Mouse (Mus musculus): ENCODE data around the gene Ngfr. TPM values are rescaled to one million over a fixed set of nuclear protein-coding genes. Genes with fewer than 3 reads are reported as not detected.

Ngfr gene
- total and polyA plus RNA-seq, 3 experiments: 0.05 TPM; not detected in 2

DNA sequence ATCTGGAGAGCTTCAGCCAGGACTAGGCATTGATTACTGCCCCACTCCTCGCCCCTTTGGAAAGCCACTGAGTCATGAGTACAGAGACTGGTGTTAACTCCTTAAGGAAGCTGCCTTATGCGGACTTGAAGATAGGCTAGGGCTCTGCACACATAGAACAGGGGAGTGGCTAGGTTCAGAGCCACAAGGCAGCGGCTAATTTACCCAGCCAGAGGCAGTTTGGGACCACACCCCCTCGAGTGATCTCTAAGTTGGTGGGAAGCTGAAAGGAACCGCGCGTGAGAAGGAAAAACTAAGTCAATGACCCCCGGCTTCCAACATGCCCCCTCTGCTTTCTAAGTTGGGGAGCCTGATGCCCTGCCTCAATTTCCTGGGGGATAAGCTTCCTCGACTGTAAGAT is 2.9 kb downstream of the Ngfr start:
- H3K36me3 ChIP-seq (replicated peaks): no peaks in the 10 kb centered on the region
- H3K4me3 ChIP-seq (ENCODE audit: low read depth, low read length): no peak overlapping the region
- H3K9me3 ChIP-seq (replicated peaks): no peaks in the 10 kb centered on the region
- TF ChIP-seq GATA1 (IDR thresholded peaks at IDR 0.05; ENCODE audit: borderline replicate concordance, low read length) (no peak), GATA2 (IDR thresholded peaks at IDR 0.05; ENCODE audit: borderline replicate concordance, low read depth, low read length) (no peak)
- DNase-seq (ENCODE audit: low spot score) (no peak), ATAC-seq (ENCODE audit: extremely low read depth, insufficient number of reproducible peaks, low FRiP score, poor library complexity, severe bottlenecking) (no peak)
- peaks cover 4% of the 10 kb centered on the region; the same call in 1 of the 2 replicates for H3K4me1 ChIP-seq (ENCODE audit: insufficient read depth, low read depth, low read length)
- H3K27me3 ChIP-seq (ENCODE audit: insufficient read depth, low read length): peaks cover 43% of the 10 kb centered on the region

DNA sequence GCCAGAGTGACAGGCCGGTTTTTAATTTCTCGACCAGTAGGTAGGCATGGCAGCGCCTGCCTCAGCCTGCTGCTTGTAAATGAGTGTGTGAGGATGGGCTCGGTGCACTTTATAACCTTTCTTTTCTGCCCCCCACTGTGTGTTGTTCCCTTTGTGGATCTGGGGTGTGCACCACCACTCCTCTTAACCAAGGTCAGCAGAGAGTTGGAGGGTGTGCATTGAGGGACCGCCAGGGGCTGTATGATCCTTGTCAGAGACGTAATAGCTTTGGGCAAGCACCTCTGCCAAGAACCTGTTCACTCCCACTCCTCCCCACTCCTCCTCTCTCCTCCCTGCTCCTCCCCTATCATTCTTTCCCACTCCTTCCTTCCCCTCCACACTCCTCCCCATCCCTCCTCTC is 4.1 kb downstream of the Ngfr start:
- no peak overlapping the region for H3K4me3 ChIP-seq (ENCODE audit: low read depth, low read length)
- H3K36me3 ChIP-seq (replicated peaks): no peaks in the 10 kb centered on the region
- H3K4me1 ChIP-seq (ENCODE audit: insufficient read depth, low read depth, low read length): peaks cover 4% of the 10 kb centered on the region; the same call in 1 of the 2 replicates
- DNase-seq (ENCODE audit: low spot score): no peak
- H3K27me3 ChIP-seq (ENCODE audit: insufficient read depth, low read length): peaks cover 44% of the 10 kb centered on the region
- no peak for TF ChIP-seq POLR2AphosphoS5 (IDR thresholded peaks at IDR 0.05; ENCODE audit: insufficient replicate concordance, low read depth, low read length)
- TF ChIP-seq TAL1 (conservative IDR thresholded peaks at IDR 0.05; ENCODE audit: low read depth, low read length): no peak
- H3K9me3 ChIP-seq (replicated peaks): no peaks in the 10 kb centered on the region
- ATAC-seq (ENCODE audit: extremely low read depth, insufficient number of reproducible peaks, low FRiP score, poor library complexity, severe bottlenecking): no peak

DNA sequence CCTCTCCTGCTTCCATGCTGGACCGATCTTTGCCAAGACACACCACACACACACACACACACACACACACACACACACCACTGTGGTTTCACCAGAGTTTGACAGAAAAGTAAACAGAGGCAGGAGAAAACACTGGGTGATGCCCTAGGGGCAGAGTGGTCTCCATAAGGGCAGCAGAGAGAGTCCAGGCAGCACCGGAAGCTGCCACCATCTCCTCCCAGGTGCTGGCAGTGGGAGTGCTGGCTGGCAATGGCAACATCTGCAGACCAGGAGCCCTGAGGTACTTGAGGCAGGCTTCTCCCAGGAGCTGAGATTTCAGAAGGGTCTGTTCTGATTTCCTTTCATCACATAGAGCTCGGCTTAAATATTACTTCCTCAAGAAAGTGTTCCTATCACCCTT is 5.3 kb downstream of the Ngfr start:
- ATAC-seq (ENCODE audit: extremely low read depth, insufficient number of reproducible peaks, low FRiP score, poor library complexity, severe bottlenecking) (no peak), DNase-seq (ENCODE audit: low spot score) (no peak)
- H3K4me1 ChIP-seq (ENCODE audit: insufficient read depth, low read depth, low read length): peaks cover 7% of the 10 kb centered on the region; the same call in 1 of the 2 replicates
- H3K27me3 ChIP-seq (ENCODE audit: insufficient read depth, low read length): peaks cover 43% of the 10 kb centered on the region
- H3K9me3 ChIP-seq (replicated peaks): no peaks in the 10 kb centered on the region
- TF ChIP-seq GATA1 (IDR thresholded peaks at IDR 0.05; ENCODE audit: borderline replicate concordance, low read length): no peak
- no peak for TF ChIP-seq GATA2 (IDR thresholded peaks at IDR 0.05; ENCODE audit: borderline replicate concordance, low read depth, low read length)
- no peak for TF ChIP-seq TAL1 (conservative IDR thresholded peaks at IDR 0.05; ENCODE audit: low read depth, low read length)
- TF ChIP-seq CTCF (IDR thresholded peaks at IDR 0.05; ENCODE audit: low read depth, low read length): no peak
- no peak for TF ChIP-seq POLR2AphosphoS5 (IDR thresholded peaks at IDR 0.05; ENCODE audit: insufficient replicate concordance, low read depth, low read length)
- H3K4me3 ChIP-seq (ENCODE audit: low read depth, low read length): no peak overlapping the region
- no peaks in the 10 kb centered on the region for H3K36me3 ChIP-seq (replicated peaks)

DNA sequence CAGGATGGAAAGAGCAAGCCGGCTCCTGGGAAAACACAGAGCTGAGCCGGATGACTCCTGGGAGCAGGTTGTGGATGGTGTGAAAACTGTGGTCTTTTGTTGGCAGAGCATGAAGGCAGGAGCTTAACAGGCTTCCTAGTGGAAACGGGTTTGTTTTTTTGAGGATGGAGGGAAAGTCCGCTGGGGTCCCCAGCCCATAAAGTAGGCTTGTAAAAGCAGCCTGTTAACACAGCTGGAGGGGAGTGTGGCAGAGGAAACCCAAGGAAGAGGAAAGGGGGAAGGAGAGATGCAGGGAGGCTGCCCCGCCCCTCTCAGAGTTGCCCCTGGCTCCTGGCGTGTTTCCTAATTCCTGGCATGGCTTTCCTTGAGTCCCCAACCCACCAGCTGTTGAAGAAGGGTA is 8.1 kb downstream of the Ngfr start:
- DNase-seq (ENCODE audit: low spot score): no peak
- Histone ChIP-seq H3K36me3 (replicated peaks) (no peaks in the 10 kb centered on the region), H3K4me1 (ENCODE audit: insufficient read depth, low read depth, low read length) (peaks cover 5% of the 10 kb centered on the region; the same call in 1 of the 2 replicates), H3K27me3 (ENCODE audit: insufficient read depth, low read length) (peaks cover 20% of the 10 kb centered on the region; the same call in 1 of the 2 replicates), H3K4me3 (ENCODE audit: low read depth, low read length) (no peak overlapping the region), H3K9me3 (replicated peaks) (no peaks in the 10 kb centered on the region)
- TF ChIP-seq POLR2AphosphoS5 (IDR thresholded peaks at IDR 0.05; ENCODE audit: insufficient replicate concordance, low read depth, low read length) (no peak), GATA1 (IDR thresholded peaks at IDR 0.05; ENCODE audit: borderline replicate concordance, low read length) (no peak)
- no peak for ATAC-seq (ENCODE audit: extremely low read depth, insufficient number of reproducible peaks, low FRiP score, poor library complexity, severe bottlenecking)

DNA sequence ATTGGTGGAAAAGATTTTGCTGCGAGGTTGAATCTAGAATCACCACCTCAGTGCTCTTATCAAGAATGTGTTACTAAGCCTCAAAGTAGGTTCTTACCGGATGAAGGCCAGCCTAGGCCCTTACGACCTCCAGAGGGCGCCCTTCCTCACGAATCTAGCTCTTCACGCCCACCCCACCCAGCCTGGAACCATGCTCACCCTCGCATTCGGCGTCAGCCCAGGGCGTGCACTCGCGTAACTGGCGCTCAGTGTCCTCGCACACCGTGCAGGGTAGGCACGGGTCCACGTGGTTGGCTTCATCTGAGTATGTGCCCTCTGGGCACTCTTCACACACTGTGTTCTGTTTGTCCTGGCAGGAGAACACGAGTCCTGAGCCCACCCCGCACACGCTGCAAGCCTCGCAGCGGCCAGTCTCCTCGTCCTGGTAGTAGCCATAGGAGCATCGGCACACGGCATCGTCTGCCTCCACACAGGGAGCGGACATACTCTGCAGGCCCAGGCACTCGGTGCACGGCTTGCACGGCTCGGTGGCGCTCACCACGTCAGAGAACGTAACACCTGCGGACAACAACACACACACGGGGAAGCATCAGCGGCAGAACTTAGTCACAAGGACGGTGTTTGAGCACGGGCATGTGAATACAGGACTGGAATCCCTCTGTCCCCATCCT is 9.6 kb downstream of the Ngfr start:
- Histone ChIP-seq H3K27me3 (ENCODE audit: insufficient read depth, low read length) (peaks cover 21% of the 10 kb centered on the region; the same call in 1 of the 2 replicates), H3K4me1 (ENCODE audit: insufficient read depth, low read depth, low read length) (peaks cover 5% of the 10 kb centered on the region; the same call in 1 of the 2 replicates), H3K9me3 (replicated peaks) (no peaks in the 10 kb centered on the region), H3K4me3 (ENCODE audit: low read depth, low read length) (no peak overlapping the region), H3K36me3 (replicated peaks) (no peaks in the 10 kb centered on the region)
- no peak for ATAC-seq (ENCODE audit: extremely low read depth, insufficient number of reproducible peaks, low FRiP score, poor library complexity, severe bottlenecking)
- DNase-seq (ENCODE audit: low spot score): peak; percentile 52
- TF ChIP-seq GATA2 (IDR thresholded peaks at IDR 0.05; ENCODE audit: borderline replicate concordance, low read depth, low read length): no peak
- no peak for TF ChIP-seq GATA1 (IDR thresholded peaks at IDR 0.05; ENCODE audit: borderline replicate concordance, low read length)
- peak; percentile 55 for TF ChIP-seq CTCF (IDR thresholded peaks at IDR 0.05; ENCODE audit: low read depth, low read length)
- no peak for TF ChIP-seq TAL1 (conservative IDR thresholded peaks at IDR 0.05; ENCODE audit: low read depth, low read length)
- TF ChIP-seq POLR2AphosphoS5 (IDR thresholded peaks at IDR 0.05; ENCODE audit: insufficient replicate concordance, low read depth, low read length): peak; percentile 25; the same call in 1 of the 2 replicates

DNA sequence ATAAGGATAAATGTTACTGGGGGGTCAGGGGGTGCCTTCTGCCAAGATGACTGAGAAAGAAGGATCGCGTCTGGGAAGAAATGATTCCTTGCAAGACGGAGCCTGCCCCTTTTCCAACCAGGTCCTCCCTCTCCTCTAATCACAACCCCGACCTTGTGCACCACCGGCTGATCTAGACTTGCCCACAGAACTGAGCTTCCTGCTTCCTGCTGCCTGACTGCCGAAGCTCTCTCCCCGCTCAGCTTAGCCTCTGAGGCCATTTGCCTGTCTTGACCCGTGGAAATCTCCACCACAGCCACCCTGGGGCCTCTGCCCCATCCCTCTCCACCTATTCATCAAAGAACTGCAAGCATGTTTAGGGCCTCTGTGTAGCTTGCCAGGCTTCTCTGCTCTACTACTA is 11.2 kb downstream of the Ngfr start:
- no peaks in the 10 kb centered on the region for H3K36me3 ChIP-seq (replicated peaks)
- DNase-seq (ENCODE audit: low spot score): no peak
- TF ChIP-seq POLR2AphosphoS5 (IDR thresholded peaks at IDR 0.05; ENCODE audit: insufficient replicate concordance, low read depth, low read length) (no peak), TAL1 (conservative IDR thresholded peaks at IDR 0.05; ENCODE audit: low read depth, low read length) (no peak), GATA2 (IDR thresholded peaks at IDR 0.05; ENCODE audit: borderline replicate concordance, low read depth, low read length) (no peak), CTCF (IDR thresholded peaks at IDR 0.05; ENCODE audit: low read depth, low read length) (no peak), GATA1 (IDR thresholded peaks at IDR 0.05; ENCODE audit: borderline replicate concordance, low read length) (no peak)
- peaks cover 23% of the 10 kb centered on the region; the same call in 1 of the 2 replicates for H3K27me3 ChIP-seq (ENCODE audit: insufficient read depth, low read length)
- H3K4me1 ChIP-seq (ENCODE audit: insufficient read depth, low read depth, low read length): peaks cover 5% of the 10 kb centered on the region; the same call in 1 of the 2 replicates
- no peaks in the 10 kb centered on the region for H3K9me3 ChIP-seq (replicated peaks)
- no peak for ATAC-seq (ENCODE audit: extremely low read depth, insufficient number of reproducible peaks, low FRiP score, poor library complexity, severe bottlenecking)
- H3K4me3 ChIP-seq (ENCODE audit: low read depth, low read length): no peak overlapping the region
